Mouse (Mus musculus): Measurements from ENCODE around the gene Nhlrc2. TPM values are rescaled to one million over a fixed set of nuclear protein-coding genes. Genes with fewer than 3 reads are reported as not detected.

Gene Nhlrc2
- polyA plus RNA-seq, 1 experiment = 6.8 TPM

- H3K4me3 ChIP-seq (ENCODE audit: insufficient read depth, poor library complexity, severe bottlenecking) = no peak overlapping the region
- TF ChIP-seq USF1 (IDR thresholded peaks at IDR 0.05; ENCODE audit: low read depth) (no peak), MYOD1 (IDR thresholded peaks at IDR 0.05; ENCODE audit: control insufficient read depth, insufficient read length, low read depth) (no peak), FOSL1 (IDR thresholded peaks at IDR 0.05; ENCODE audit: insufficient read depth, low read length, poor library complexity, severe bottlenecking) (no peak), CEBPB (IDR thresholded peaks at IDR 0.05; ENCODE audit: low read depth) (no peak), MAX (IDR thresholded peaks at IDR 0.05) (no peak), CTCF (IDR thresholded peaks at IDR 0.05; ENCODE audit: control insufficient read depth, insufficient read depth, insufficient read length) (no peak), MYOG (IDR thresholded peaks at IDR 0.05; ENCODE audit: control insufficient read depth, extremely low read depth, insufficient read length) (no peak)
- H3K79me2 ChIP-seq (ENCODE audit: control insufficient read depth, insufficient read depth) = no peaks in the 10 kb centered on the region
Measured at GRCm38 (mm10) chr19:56618845-56619244, 70.8 kb downstream of the Nhlrc2 start.

GRCm38 (mm10) chr19:56619546-56619945, 71.5 kb downstream of the Nhlrc2 start:
- Histone ChIP-seq H3K4me3 (ENCODE audit: insufficient read depth, poor library complexity, severe bottlenecking) (no peak overlapping the region), H3ac (ENCODE audit: control insufficient read depth, insufficient read length, low read depth) (no peak overlapping the region)
- no peak for TF ChIP-seq CTCF (IDR thresholded peaks at IDR 0.05; ENCODE audit: control insufficient read depth, insufficient read depth, insufficient read length)
- no peak for TF ChIP-seq USF1 (IDR thresholded peaks at IDR 0.05; ENCODE audit: low read depth)
- TF ChIP-seq CEBPB (IDR thresholded peaks at IDR 0.05; ENCODE audit: low read depth) = no peak
- TF ChIP-seq MAX (IDR thresholded peaks at IDR 0.05) = no peak
- no peak for TF ChIP-seq MYOG (IDR thresholded peaks at IDR 0.05; ENCODE audit: control insufficient read depth, extremely low read depth, insufficient read length)
- no peak for TF ChIP-seq MYOD1 (IDR thresholded peaks at IDR 0.05; ENCODE audit: control insufficient read depth, insufficient read length, low read depth)
- TF ChIP-seq FOSL1 (IDR thresholded peaks at IDR 0.05; ENCODE audit: insufficient read depth, low read length, poor library complexity, severe bottlenecking) = no peak

More at GRCm38 (mm10) chr19:56618845-56619244, 70.8 kb downstream of the Nhlrc2 start:
- H3ac ChIP-seq (ENCODE audit: control insufficient read depth, insufficient read length, low read depth) = no peak overlapping the region
- no peaks in the 10 kb centered on the region for H3K79me3 ChIP-seq (ENCODE audit: low read depth)
- no peaks in the 10 kb centered on the region for H3K36me3 ChIP-seq (ENCODE audit: control insufficient read depth, insufficient read depth)
- H3K27me3 ChIP-seq (ENCODE audit: control insufficient read depth, insufficient read depth, insufficient read length) = no peaks in the 10 kb centered on the region

GRCm38 (mm10) chr19:56621876-56622275, 73.8 kb downstream of the Nhlrc2 start:
- Histone ChIP-seq H3K79me3 (ENCODE audit: low read depth) (no peaks in the 10 kb centered on the region), H3K79me2 (ENCODE audit: control insufficient read depth, insufficient read depth) (no peaks in the 10 kb centered on the region), H3K36me3 (ENCODE audit: control insufficient read depth, insufficient read depth) (no peaks in the 10 kb centered on the region), H3K4me3 (ENCODE audit: insufficient read depth, poor library complexity, severe bottlenecking) (no peak overlapping the region), H3K27me3 (ENCODE audit: control insufficient read depth, insufficient read depth, insufficient read length) (no peaks in the 10 kb centered on the region), H3ac (ENCODE audit: control insufficient read depth, insufficient read length, low read depth) (no peak overlapping the region)
- TF ChIP-seq MAX (IDR thresholded peaks at IDR 0.05) (no peak), CEBPB (IDR thresholded peaks at IDR 0.05; ENCODE audit: low read depth) (no peak), CTCF (IDR thresholded peaks at IDR 0.05; ENCODE audit: control insufficient read depth, insufficient read depth, insufficient read length) (no peak), USF1 (IDR thresholded peaks at IDR 0.05; ENCODE audit: low read depth) (no peak), MYOD1 (IDR thresholded peaks at IDR 0.05; ENCODE audit: control insufficient read depth, insufficient read length, low read depth) (no peak), FOSL1 (IDR thresholded peaks at IDR 0.05; ENCODE audit: insufficient read depth, low read length, poor library complexity, severe bottlenecking) (no peak), MYOG (IDR thresholded peaks at IDR 0.05; ENCODE audit: control insufficient read depth, extremely low read depth, insufficient read length) (no peak)

More at GRCm38 (mm10) chr19:56619546-56619945, 71.5 kb downstream of the Nhlrc2 start:
- Histone ChIP-seq H3K27me3 (ENCODE audit: control insufficient read depth, insufficient read depth, insufficient read length) (no peaks in the 10 kb centered on the region), H3K79me3 (ENCODE audit: low read depth) (no peaks in the 10 kb centered on the region), H3K36me3 (ENCODE audit: control insufficient read depth, insufficient read depth) (no peaks in the 10 kb centered on the region), H3K79me2 (ENCODE audit: control insufficient read depth, insufficient read depth) (no peaks in the 10 kb centered on the region)

- no peak overlapping the region for H3ac ChIP-seq (ENCODE audit: control insufficient read depth, insufficient read length, low read depth)
- no peaks in the 10 kb centered on the region for H3K79me2 ChIP-seq (ENCODE audit: control insufficient read depth, insufficient read depth)
- TF ChIP-seq USF1 (IDR thresholded peaks at IDR 0.05; ENCODE audit: low read depth) = no peak
- H3K79me3 ChIP-seq (ENCODE audit: low read depth) = no peaks in the 10 kb centered on the region
- no peaks in the 10 kb centered on the region for H3K36me3 ChIP-seq (ENCODE audit: control insufficient read depth, insufficient read depth)
- no peak overlapping the region for H3K4me3 ChIP-seq (ENCODE audit: insufficient read depth, poor library complexity, severe bottlenecking)
- H3K27me3 ChIP-seq (ENCODE audit: control insufficient read depth, insufficient read depth, insufficient read length) = peaks cover 1% of the 10 kb centered on the region
Measured at GRCm38 (mm10) chr19:56627881-56628472, 79.9 kb downstream of the Nhlrc2 start.

GRCm38 (mm10) chr19:56629647-56630046, 81.6 kb downstream of the Nhlrc2 start:
- Histone ChIP-seq H3K27me3 (ENCODE audit: control insufficient read depth, insufficient read depth, insufficient read length) (peaks cover 11% of the 10 kb centered on the region), H3K4me3 (ENCODE audit: insufficient read depth, poor library complexity, severe bottlenecking) (no peak overlapping the region), H3K36me3 (ENCODE audit: control insufficient read depth, insufficient read depth) (no peaks in the 10 kb centered on the region), H3K79me2 (ENCODE audit: control insufficient read depth, insufficient read depth) (no peaks in the 10 kb centered on the region), H3K79me3 (ENCODE audit: low read depth) (no peaks in the 10 kb centered on the region), H3ac (ENCODE audit: control insufficient read depth, insufficient read length, low read depth) (no peak overlapping the region)
- TF ChIP-seq CTCF (IDR thresholded peaks at IDR 0.05; ENCODE audit: control insufficient read depth, insufficient read depth, insufficient read length) = no peak
- TF ChIP-seq CEBPB (IDR thresholded peaks at IDR 0.05; ENCODE audit: low read depth) = no peak
- no peak for TF ChIP-seq MYOG (IDR thresholded peaks at IDR 0.05; ENCODE audit: control insufficient read depth, extremely low read depth, insufficient read length)

- H3K79me3 ChIP-seq (ENCODE audit: low read depth) = no peaks in the 10 kb centered on the region
- TF ChIP-seq MYOD1 (IDR thresholded peaks at IDR 0.05; ENCODE audit: control insufficient read depth, insufficient read length, low read depth) (no peak), MAX (IDR thresholded peaks at IDR 0.05) (no peak), CEBPB (IDR thresholded peaks at IDR 0.05; ENCODE audit: low read depth) (no peak), CTCF (IDR thresholded peaks at IDR 0.05; ENCODE audit: control insufficient read depth, insufficient read depth, insufficient read length) (no peak), MYOG (IDR thresholded peaks at IDR 0.05; ENCODE audit: control insufficient read depth, extremely low read depth, insufficient read length) (no peak), USF1 (IDR thresholded peaks at IDR 0.05; ENCODE audit: low read depth) (no peak), FOSL1 (IDR thresholded peaks at IDR 0.05; ENCODE audit: insufficient read depth, low read length, poor library complexity, severe bottlenecking) (no peak)
- H3K4me3 ChIP-seq (ENCODE audit: insufficient read depth, poor library complexity, severe bottlenecking) = no peak overlapping the region
- no peak overlapping the region for H3ac ChIP-seq (ENCODE audit: control insufficient read depth, insufficient read length, low read depth)
- H3K36me3 ChIP-seq (ENCODE audit: control insufficient read depth, insufficient read depth) = no peaks in the 10 kb centered on the region
- H3K27me3 ChIP-seq (ENCODE audit: control insufficient read depth, insufficient read depth, insufficient read length) = peaks cover 11% of the 10 kb centered on the region
- no peaks in the 10 kb centered on the region for H3K79me2 ChIP-seq (ENCODE audit: control insufficient read depth, insufficient read depth)
Measured at GRCm38 (mm10) chr19:56631017-56631416, 83.0 kb downstream of the Nhlrc2 start.

Data from C2C12 (cell line).